Mouse (Mus musculus) kidney, adult 2 months (tissue): ENCODE measurements around the gene Fbrs.

Source experiments
- CTCF ChIP-seq: fragments of 200-500 bp; conservative IDR thresholded peaks from 2 replicates; pipeline ENCODE4 v1.5.1; 2011; ENCODE audit warnings: low read depth, mild to moderate bottlenecking, control low read depth, low read length, moderate library complexity, mixed read lengths; ENCODE audit not compliant: insufficient read depth, insufficient read length
- POLR2A ChIP-seq: fragments of 200-500 bp; IDR thresholded peaks from one replicate; pipeline ENCODE4 v1.6.1; 2011; ENCODE audit warnings: low read depth, low read length, control low read depth

DNA sequence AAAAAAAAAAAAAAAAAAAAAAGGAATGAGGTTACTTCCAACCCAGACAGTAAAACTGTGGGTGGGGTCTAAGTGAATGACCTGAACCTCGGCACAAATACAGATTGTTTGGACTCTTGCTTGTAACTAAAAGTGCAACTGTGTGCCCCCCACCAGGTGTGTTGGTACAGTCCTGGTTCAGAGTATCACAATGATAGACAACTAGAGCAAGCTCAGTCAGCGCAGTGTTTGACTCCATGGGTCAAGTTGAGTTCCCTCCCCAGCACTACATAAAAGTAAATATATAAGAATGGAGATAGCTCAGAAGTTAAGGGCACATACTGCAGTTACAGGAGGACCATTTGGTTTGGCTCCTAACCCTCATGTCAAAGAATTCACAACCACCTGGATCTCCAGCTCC is 18.4 kb downstream of the Fbrs start:
- TF ChIP-seq CTCF: no peak
- TF ChIP-seq POLR2A: no peak
